Mouse (Mus musculus) ES-E14 (cell line): Measurements from ENCODE around the gene Psmc1. TPM values are rescaled to one million over a fixed set of nuclear protein-coding genes. Genes with fewer than 3 reads are reported as not detected.
A peak's percentile ranks its signal among the peaks of the same experiment; 100 is the strongest.

Experiments
- DNase-seq: peaks from one replicate; pipeline ENCODE4 v3.0.0-alpha.2; 2013; ENCODE audit warnings: low read depth, low spot score
- H3K27ac ChIP-seq: 2 replicates; pipeline ENCODE4 v1.5.1; 2012; ENCODE audit warnings: low read depth, mild to moderate bottlenecking, low read length, moderate library complexity, mixed read lengths; ENCODE audit not compliant: poor library complexity, insufficient read depth, severe bottlenecking
- H3K36me3 ChIP-seq: 2 replicates; pipeline ENCODE4 v1.6.1; 2012; ENCODE audit warnings: mild to moderate bottlenecking, low read length, moderate library complexity, mixed read lengths; ENCODE audit not compliant: control insufficient read depth, poor library complexity, insufficient read depth, severe bottlenecking
- H3K4me1 ChIP-seq, 2 experiments: fragments of 150-350 bp in 1 of 2; sonication (generic) in 1 of 2; 2 replicates each; pipeline ENCODE4 v1.6.1; 2012; ENCODE audit warnings: low read length in 2 of 2, mild to moderate bottlenecking in 1 of 2, mixed read lengths in 1 of 2; ENCODE audit not compliant: control insufficient read depth in 2 of 2, insufficient read depth in 2 of 2, poor library complexity in 1 of 2
- H3K4me3 ChIP-seq, 2 experiments: fragments of 150-350 bp in 1 of 2; sonication (generic) in 1 of 2; 2 replicates each; pipeline ENCODE4 v1.5.1; 2012; ENCODE audit warnings: low read length in 2 of 2, low read depth in 1 of 2, mild to moderate bottlenecking in 1 of 2, mixed read lengths in 1 of 2; ENCODE audit not compliant: insufficient read depth in 1 of 2, poor library complexity in 1 of 2, severe bottlenecking in 1 of 2
- H3K9ac ChIP-seq: 2 replicates; pipeline ENCODE4 v1.6.1; 2012; ENCODE audit warnings: low read depth, mild to moderate bottlenecking, low read length, mixed read lengths; ENCODE audit not compliant: poor library complexity, insufficient read depth, severe bottlenecking
- H3K9me3 ChIP-seq: fragments of 150-350 bp; sonication (generic); 2 replicates; pipeline ENCODE4 v1.6.1; 2012; ENCODE audit warnings: low read depth, mild to moderate bottlenecking, low read length; ENCODE audit not compliant: control insufficient read depth, insufficient read depth
- CHD2 ChIP-seq: IDR thresholded peaks from 2 replicates; pipeline ENCODE4 v1.6.1; 2014; ENCODE audit warnings: mild to moderate bottlenecking, low read depth, low read length, inconsistent platforms
- HCFC1 ChIP-seq: IDR thresholded peaks from 2 replicates; pipeline ENCODE4 v1.6.1; 2012; ENCODE audit warnings: low read length, inconsistent platforms, borderline replicate concordance; ENCODE audit not compliant: insufficient read depth
- MAFK ChIP-seq: IDR thresholded peaks from 2 replicates; pipeline ENCODE4 v1.6.1; 2014; ENCODE audit warnings: mild to moderate bottlenecking, low read depth, low read length, inconsistent platforms; ENCODE audit not compliant: insufficient read depth
- ZC3H11A ChIP-seq: IDR thresholded peaks from 2 replicates; pipeline ENCODE4 v1.6.1; 2012; ENCODE audit warnings: low read depth, mild to moderate bottlenecking, inconsistent platforms, low read length, borderline replicate concordance
- ZNF384 ChIP-seq: IDR thresholded peaks from 2 replicates; pipeline ENCODE4 v1.6.1; 2012; ENCODE audit warnings: low read depth, low read length, inconsistent platforms
- in situ Hi-C, 2 experiments: fragments of 600-800 bp; cut with MboI; formaldehyde crosslinking; loops; one replicate each; pipeline ENCODE4 v1.15.1; 2025; ENCODE audit warnings: low sequenced_read_pairs in 2 of 2, inconsistent platforms in 1 of 2; ENCODE audit not compliant: unreplicated experiment in 2 of 2
- total RNA-seq: library from RNA; depleted of rRNA; stranded (reverse); fragments of 300-350 nt; gene quantifications from 2 replicates; pipeline ENCODE4 v1.2.3, GENCODE M21; 2012

The Psmc1 gene
- total RNA-seq, 1 experiment: 264 TPM

GRCm38 (mm10) chr12:100127866-100128480 is 18.0 kb downstream of the Psmc1 start:
- H3K27ac ChIP-seq: no peak overlapping the region
- no peaks in the 10 kb centered on the region for H3K9me3 ChIP-seq
- in situ Hi-C loops: no loop called here
- no peak for TF ChIP-seq HCFC1
- no peak for TF ChIP-seq ZNF384
- TF ChIP-seq ZC3H11A: no peak
- TF ChIP-seq CHD2: no peak
- TF ChIP-seq MAFK: no peak
- DNase-seq: no peak
- no peak overlapping the region for H3K4me3 ChIP-seq
- H3K36me3 ChIP-seq: peaks cover 52% of the 10 kb centered on the region
- no peak overlapping the region for H3K9ac ChIP-seq
- peaks cover 3 to 8% of the 10 kb centered on the region in 2 experiments; a peak in 3 of 4 replicates for H3K4me1 ChIP-seq

- peaks cover 51% of the 10 kb centered on the region for H3K36me3 ChIP-seq
- no peak overlapping the region for H3K9ac ChIP-seq
- H3K4me1 ChIP-seq: peaks cover 3 to 8% of the 10 kb centered on the region in 2 experiments; a peak in 3 of 4 replicates
- DNase-seq: no peak
- no peak for TF ChIP-seq CHD2
- no peak for TF ChIP-seq MAFK
- no peak for TF ChIP-seq ZNF384
- TF ChIP-seq HCFC1: no peak
- TF ChIP-seq ZC3H11A: no peak
- H3K27ac ChIP-seq: no peak overlapping the region
- in situ Hi-C loops: no loop called here
- no peaks in the 10 kb centered on the region for H3K9me3 ChIP-seq
- H3K4me3 ChIP-seq: no peak overlapping the region
Measured at GRCm38 (mm10) chr12:100128522-100128921, 18.6 kb downstream of the Psmc1 start.

- Histone ChIP-seq H3K4me1 (peaks cover 3 to 8% of the 10 kb centered on the region in 2 experiments; a peak in 3 of 4 replicates), H3K4me3 (no peak overlapping the region), H3K36me3 (peaks cover 50% of the 10 kb centered on the region), H3K9ac (no peak overlapping the region), H3K27ac (no peak overlapping the region), H3K9me3 (no peaks in the 10 kb centered on the region)
- no peak for DNase-seq
- in situ Hi-C loops: no loop called here
- TF ChIP-seq ZC3H11A (no peak), ZNF384 (no peak), HCFC1 (no peak), MAFK (no peak)
Measured at GRCm38 (mm10) chr12:100128961-100129360, 19.0 kb downstream of the Psmc1 start.

- Histone ChIP-seq H3K9ac (no peak overlapping the region), H3K27ac (no peak overlapping the region), H3K36me3 (peaks cover 46% of the 10 kb centered on the region), H3K9me3 (no peaks in the 10 kb centered on the region), H3K4me3 (no peak overlapping the region), H3K4me1 (peaks cover 3 to 8% of the 10 kb centered on the region in 2 experiments; a peak in 3 of 4 replicates)
- TF ChIP-seq CHD2 (no peak), ZNF384 (no peak), HCFC1 (no peak)
- no peak for DNase-seq
- in situ Hi-C loops: no loop called here
Measured at GRCm38 (mm10) chr12:100131167-100131566, 21.2 kb downstream of the Psmc1 start.

- in situ Hi-C loops: no loop called here
- peak; percentile 54 for DNase-seq
- Histone ChIP-seq H3K4me1 (peaks cover 3 to 8% of the 10 kb centered on the region in 2 experiments; a peak in 3 of 4 replicates), H3K9me3 (no peaks in the 10 kb centered on the region), H3K27ac (no peak overlapping the region), H3K36me3 (peaks cover 48% of the 10 kb centered on the region), H3K9ac (no peak overlapping the region), H3K4me3 (no peak overlapping the region)
- TF ChIP-seq CHD2 (no peak), ZNF384 (peak; percentile 96), MAFK (no peak), ZC3H11A (peak; percentile 7; the same call in 1 of the 2 replicates), HCFC1 (no peak)
Measured at GRCm38 (mm10) chr12:100131655-100132054, 21.7 kb downstream of the Psmc1 start.
